Mouse (Mus musculus): Measurements from ENCODE around the gene Dennd1c. TPM values are rescaled to one million over a fixed set of nuclear protein-coding genes. Genes with fewer than 3 reads are reported as not detected.

Dennd1c gene
- total RNA-seq, 1 experiment: 0.45 TPM

GRCm38 (mm10) chr17:57029691-57030090 lies 48.6 kb downstream of the Dennd1c start:
- in situ Hi-C loops (cut with MboI; ENCODE audit: low sequenced_read_pairs in 2 of 2, unreplicated experiment in 2 of 2): no loop called here
- H3K27ac ChIP-seq (ENCODE audit: insufficient read depth, low read depth, low read length, poor library complexity, severe bottlenecking): no peak overlapping the region
- no peaks in the 10 kb centered on the region for H3K9me3 ChIP-seq (ENCODE audit: control insufficient read depth, insufficient read depth, low read depth, low read length)
- peak overlapping the region; percentile 95 to 99 for H3K4me3 ChIP-seq (ENCODE audit: insufficient read depth in 1 of 2, low read depth in 1 of 2, low read length in 2 of 2, poor library complexity in 1 of 2, severe bottlenecking in 1 of 2)
- TF ChIP-seq CHD2 (IDR thresholded peaks at IDR 0.05; ENCODE audit: low read depth, low read length) (no peak), ZNF384 (IDR thresholded peaks at IDR 0.05; ENCODE audit: low read depth, low read length) (no peak), HCFC1 (IDR thresholded peaks at IDR 0.05; ENCODE audit: borderline replicate concordance, insufficient read depth, low read length) (no peak), ZC3H11A (IDR thresholded peaks at IDR 0.05; ENCODE audit: borderline replicate concordance, low read depth, low read length) (no peak), MAFK (IDR thresholded peaks at IDR 0.05; ENCODE audit: insufficient read depth, low read depth, low read length) (no peak)
- peaks cover 38% of the 10 kb centered on the region for H3K36me3 ChIP-seq (ENCODE audit: control insufficient read depth, insufficient read depth, low read length, poor library complexity, severe bottlenecking)
- peak overlapping the region; percentile 98 for H3K9ac ChIP-seq (ENCODE audit: insufficient read depth, low read depth, low read length, poor library complexity, severe bottlenecking)
- peaks cover 3 to 7% of the 10 kb centered on the region in 2 experiments; a peak in 1 of 4 replicates for H3K4me1 ChIP-seq (ENCODE audit: control insufficient read depth in 2 of 2, insufficient read depth in 2 of 2, low read length in 2 of 2, poor library complexity in 1 of 2)
- DNase-seq (ENCODE audit: low read depth, low spot score): no peak

GRCm38 (mm10) chr17:57027471-57027870 lies 50.8 kb downstream of the Dennd1c start:
- in situ Hi-C loops (cut with MboI; ENCODE audit: low sequenced_read_pairs in 2 of 2, unreplicated experiment in 2 of 2): no loop called here

DNA sequence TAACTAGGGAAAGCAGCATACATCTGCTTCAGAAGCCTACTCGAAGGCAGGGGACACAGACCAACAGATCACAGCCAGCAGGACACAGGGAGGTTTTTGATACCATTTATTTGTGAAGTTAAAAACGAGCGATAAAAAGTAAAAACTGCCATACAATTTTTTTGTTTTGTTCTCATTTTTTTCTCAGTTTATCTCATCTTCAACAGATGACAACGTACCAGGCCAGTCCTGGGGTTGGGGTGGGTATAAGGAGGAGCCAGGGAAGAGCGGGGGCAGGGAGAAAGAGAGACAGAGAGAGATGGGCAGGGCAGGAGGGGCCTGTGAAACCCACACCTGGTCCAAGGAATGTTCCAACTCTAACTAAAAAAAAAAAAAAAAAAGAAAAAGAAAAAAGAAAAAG lies 57.4 kb downstream of the Dennd1c start:
- in situ Hi-C loops (cut with MboI; ENCODE audit: low sequenced_read_pairs in 2 of 2, unreplicated experiment in 2 of 2): no loop called here
- DNase-seq (ENCODE audit: low read depth, low spot score): no peak
- H3K27ac ChIP-seq (ENCODE audit: insufficient read depth, low read depth, low read length, poor library complexity, severe bottlenecking): no peak overlapping the region
- no peak overlapping the region for H3K9ac ChIP-seq (ENCODE audit: insufficient read depth, low read depth, low read length, poor library complexity, severe bottlenecking)
- no peaks in the 10 kb centered on the region for H3K9me3 ChIP-seq (ENCODE audit: control insufficient read depth, insufficient read depth, low read depth, low read length)
- 0 out of 4 replicates have a peak, but pooled peaks cover 0 to 2% of the 10 kb centered on the region in 2 experiments for H3K4me1 ChIP-seq (ENCODE audit: control insufficient read depth in 2 of 2, insufficient read depth in 2 of 2, low read length in 2 of 2, poor library complexity in 1 of 2)
- TF ChIP-seq MAFK (IDR thresholded peaks at IDR 0.05; ENCODE audit: insufficient read depth, low read depth, low read length) (no peak), ZNF384 (IDR thresholded peaks at IDR 0.05; ENCODE audit: low read depth, low read length) (no peak), CHD2 (IDR thresholded peaks at IDR 0.05; ENCODE audit: low read depth, low read length) (no peak), HCFC1 (IDR thresholded peaks at IDR 0.05; ENCODE audit: borderline replicate concordance, insufficient read depth, low read length) (no peak), ZC3H11A (IDR thresholded peaks at IDR 0.05; ENCODE audit: borderline replicate concordance, low read depth, low read length) (no peak)
- H3K36me3 ChIP-seq (ENCODE audit: control insufficient read depth, insufficient read depth, low read length, poor library complexity, severe bottlenecking): peaks cover 55% of the 10 kb centered on the region
- no peak overlapping the region for H3K4me3 ChIP-seq (ENCODE audit: insufficient read depth in 1 of 2, low read depth in 1 of 2, low read length in 2 of 2, poor library complexity in 1 of 2, severe bottlenecking in 1 of 2)

More at GRCm38 (mm10) chr17:57027471-57027870, 50.8 kb downstream of the Dennd1c start:
- H3K4me3 ChIP-seq (ENCODE audit: insufficient read depth in 1 of 2, low read depth in 1 of 2, low read length in 2 of 2, poor library complexity in 1 of 2, severe bottlenecking in 1 of 2): no peak overlapping the region
- H3K9me3 ChIP-seq (ENCODE audit: control insufficient read depth, insufficient read depth, low read depth, low read length): no peaks in the 10 kb centered on the region
- H3K4me1 ChIP-seq (ENCODE audit: control insufficient read depth in 2 of 2, insufficient read depth in 2 of 2, low read length in 2 of 2, poor library complexity in 1 of 2): peaks cover 3 to 7% of the 10 kb centered on the region in 2 experiments; a peak in 1 of 4 replicates
- TF ChIP-seq ZC3H11A (IDR thresholded peaks at IDR 0.05; ENCODE audit: borderline replicate concordance, low read depth, low read length) (no peak), CHD2 (IDR thresholded peaks at IDR 0.05; ENCODE audit: low read depth, low read length) (no peak), HCFC1 (IDR thresholded peaks at IDR 0.05; ENCODE audit: borderline replicate concordance, insufficient read depth, low read length) (no peak)
- H3K27ac ChIP-seq (ENCODE audit: insufficient read depth, low read depth, low read length, poor library complexity, severe bottlenecking): no peak overlapping the region
- H3K9ac ChIP-seq (ENCODE audit: insufficient read depth, low read depth, low read length, poor library complexity, severe bottlenecking): no peak overlapping the region
- peaks cover 61% of the 10 kb centered on the region for H3K36me3 ChIP-seq (ENCODE audit: control insufficient read depth, insufficient read depth, low read length, poor library complexity, severe bottlenecking)
- no peak for DNase-seq (ENCODE audit: low read depth, low spot score)

GRCm38 (mm10) chr17:57019693-57020092 lies 58.6 kb downstream of the Dennd1c start:
- no peak overlapping the region for H3K9ac ChIP-seq (ENCODE audit: insufficient read depth, low read depth, low read length, poor library complexity, severe bottlenecking)
- H3K4me3 ChIP-seq (ENCODE audit: insufficient read depth in 1 of 2, low read depth in 1 of 2, low read length in 2 of 2, poor library complexity in 1 of 2, severe bottlenecking in 1 of 2): no peak overlapping the region
- H3K9me3 ChIP-seq (ENCODE audit: control insufficient read depth, insufficient read depth, low read depth, low read length): no peaks in the 10 kb centered on the region
- TF ChIP-seq ZC3H11A (IDR thresholded peaks at IDR 0.05; ENCODE audit: borderline replicate concordance, low read depth, low read length) (no peak), HCFC1 (IDR thresholded peaks at IDR 0.05; ENCODE audit: borderline replicate concordance, insufficient read depth, low read length) (no peak), ZNF384 (IDR thresholded peaks at IDR 0.05; ENCODE audit: low read depth, low read length) (no peak), CHD2 (IDR thresholded peaks at IDR 0.05; ENCODE audit: low read depth, low read length) (no peak)
- in situ Hi-C loops (cut with MboI; ENCODE audit: low sequenced_read_pairs in 2 of 2, unreplicated experiment in 2 of 2): no loop called here
- no peak overlapping the region for H3K27ac ChIP-seq (ENCODE audit: insufficient read depth, low read depth, low read length, poor library complexity, severe bottlenecking)
- peaks cover 42% of the 10 kb centered on the region for H3K36me3 ChIP-seq (ENCODE audit: control insufficient read depth, insufficient read depth, low read length, poor library complexity, severe bottlenecking)
- DNase-seq (ENCODE audit: low read depth, low spot score): no peak
- 0 out of 4 replicates have a peak, but pooled peaks cover 0 to 2% of the 10 kb centered on the region in 2 experiments for H3K4me1 ChIP-seq (ENCODE audit: control insufficient read depth in 2 of 2, insufficient read depth in 2 of 2, low read length in 2 of 2, poor library complexity in 1 of 2)

Other genes starting within 250 kb of the Dennd1c start
- gene Rfx2, start 247.5 kb downstream of the Dennd1c start, total RNA-seq (2012; rRNA removed): 15.8 and 22.5 TPM in 2 replicates
- gene Acsbg2, start 204.1 kb downstream of the Dennd1c start, total RNA-seq (2012; rRNA removed): 0.58 and 0.90 TPM in 2 replicates
- 17.3 and 24.0 TPM in 2 replicates for gene 1700061G19Rik, start 203.0 kb downstream of the Dennd1c start, total RNA-seq (2012; rRNA removed)
- gene Mllt1, start 143.1 kb downstream of the Dennd1c start, total RNA-seq (2012; rRNA removed): 24.6 and 25.9 TPM in 2 replicates
- gene Acer1, start 96.4 kb downstream of the Dennd1c start, total RNA-seq (2012; rRNA removed): 0.54 and 0.74 TPM in 2 replicates
- 185 and 187 TPM in 2 replicates for gene Clpp, start 88.2 kb downstream of the Dennd1c start, total RNA-seq (2012; rRNA removed)
- gene Alkbh7, start 81.2 kb downstream of the Dennd1c start, total RNA-seq (2012; rRNA removed): 37.1 and 39.5 TPM in 2 replicates
- not detected in 2 replicates for gene Pspn, start 78.5 kb downstream of the Dennd1c start, total RNA-seq (2012; rRNA removed)
- 71.6 and 101 TPM in 2 replicates for gene Gtf2f1, start 67.2 kb downstream of the Dennd1c start, total RNA-seq (2012; rRNA removed)
- gene Gm17949, start 67.0 kb downstream of the Dennd1c start, total RNA-seq (2012; rRNA removed): not detected in 2 replicates
- gene Khsrp, start 47.0 kb downstream of the Dennd1c start, total RNA-seq (2012; rRNA removed): 81.7 and 82.3 TPM in 2 replicates
- 0.37 and 0.40 TPM in 2 replicates for gene Slc25a41, start 36.9 kb downstream of the Dennd1c start, total RNA-seq (2012; rRNA removed)
- 6.2 and 15.4 TPM in 2 replicates for gene Crb3, start 19.4 kb downstream of the Dennd1c start, total RNA-seq (2012; rRNA removed)
- 5.2 and 5.9 TPM in 2 replicates for gene Slc25a23, start 18.7 kb downstream of the Dennd1c start, total RNA-seq (2012; rRNA removed)
- gene Tubb4a, start 9.3 kb upstream of the Dennd1c start, total RNA-seq (2012; rRNA removed): 0.32 and 0.89 TPM in 2 replicates
- 8.9 and 10.6 TPM in 2 replicates for gene Tnfsf9, start 26.8 kb upstream of the Dennd1c start, total RNA-seq (2012; rRNA removed)
- gene Cd70, start 71.3 kb upstream of the Dennd1c start, total RNA-seq (2012; rRNA removed): 1.2 TPM in 1 of 2 replicates, not detected in the other
- 0.13 TPM in 1 of 2 replicates, not detected in the other for gene Tnfsf14, start 115.7 kb upstream of the Dennd1c start, total RNA-seq (2012; rRNA removed)
- 0.22 and 0.37 TPM in 2 replicates for gene C3, start 149.6 kb upstream of the Dennd1c start, total RNA-seq (2012; rRNA removed)
- 25.0 and 32.8 TPM in 2 replicates for gene Gpr108, start 169.9 kb upstream of the Dennd1c start, total RNA-seq (2012; rRNA removed)
- gene Trip10, start 170.9 kb upstream of the Dennd1c start, total RNA-seq (2012; rRNA removed): 40.6 and 45.5 TPM in 2 replicates
- 1.1 and 1.3 TPM in 2 replicates for gene Vav1, start 200.6 kb upstream of the Dennd1c start, total RNA-seq (2012; rRNA removed)

All from ES-E14 (cell line).